Mouse (Mus musculus) limb, embryonic 15.5 days (tissue): ENCODE results near the gene Rnf208. TPM values are rescaled to one million over a fixed set of nuclear protein-coding genes. Genes with fewer than 3 reads are reported as not detected.

Experiments used
- ATAC-seq: fragments of 200-750 bp; cut with Nextera tagmentation; 2 replicates; pipeline ENCODE4 v1.8.0; 2017; ENCODE audit warnings: low read depth, moderate TSS enrichment; ENCODE audit not compliant: insufficient number of reproducible peaks, low FRiP score, low TSS enrichment
- H3K27ac ChIP-seq: fragments of 300-500 bp; sonication (generic); 2 replicates; pipeline ENCODE4 v1.5.1; 2015; ENCODE audit warnings: moderate library complexity, mild to moderate bottlenecking, inconsistent platforms
- H3K27me3 ChIP-seq: fragments of 300-500 bp; sonication (generic); 2 replicates; pipeline ENCODE4 v1.6.1; 2015; ENCODE audit warnings: inconsistent platforms
- H3K36me3 ChIP-seq: fragments of 300-500 bp; sonication (generic); 2 replicates; pipeline ENCODE4 v1.6.1; 2015; ENCODE audit warnings: inconsistent platforms
- H3K4me1 ChIP-seq: fragments of 300-500 bp; sonication (generic); 2 replicates; pipeline ENCODE4 v1.6.1; 2015; ENCODE audit warnings: inconsistent platforms
- H3K4me2 ChIP-seq: fragments of 300-500 bp; sonication (generic); 2 replicates; pipeline ENCODE4 v1.6.1; 2015; ENCODE audit warnings: mild to moderate bottlenecking, inconsistent platforms
- H3K4me3 ChIP-seq: fragments of 300-500 bp; sonication (generic); 2 replicates; pipeline ENCODE4 v1.5.1; 2015; ENCODE audit warnings: mild to moderate bottlenecking, inconsistent platforms
- H3K9ac ChIP-seq: fragments of 300-500 bp; sonication (generic); 2 replicates; pipeline ENCODE4 v1.6.1; 2015; ENCODE audit warnings: inconsistent platforms
- H3K9me3 ChIP-seq: fragments of 300-500 bp; sonication (generic); 2 replicates; pipeline ENCODE4 v1.6.1; 2016; ENCODE audit warnings: inconsistent platforms
- WGBS: fragments of 180-500 bp; shearing (Covaris S2); methylation state at CpG from one replicate; pipeline ENCODE4 v1.1.7; 2015; 5-methylcytosine and 5-hydroxymethylcytosine counted together
- polyA plus RNA-seq: library from polyadenylated mRNA; unstranded; fragments of >200 nt; fragmentation: Nextera tagmentation; extraction: Ambion mirVana; gene quantifications from 2 replicates; pipeline ENCODE4 v1.2.1, GENCODE M21; 2015

Gene Rnf208
- polyA plus RNA-seq, 1 experiment from 2014 or later = 16.9 TPM

DNA sequence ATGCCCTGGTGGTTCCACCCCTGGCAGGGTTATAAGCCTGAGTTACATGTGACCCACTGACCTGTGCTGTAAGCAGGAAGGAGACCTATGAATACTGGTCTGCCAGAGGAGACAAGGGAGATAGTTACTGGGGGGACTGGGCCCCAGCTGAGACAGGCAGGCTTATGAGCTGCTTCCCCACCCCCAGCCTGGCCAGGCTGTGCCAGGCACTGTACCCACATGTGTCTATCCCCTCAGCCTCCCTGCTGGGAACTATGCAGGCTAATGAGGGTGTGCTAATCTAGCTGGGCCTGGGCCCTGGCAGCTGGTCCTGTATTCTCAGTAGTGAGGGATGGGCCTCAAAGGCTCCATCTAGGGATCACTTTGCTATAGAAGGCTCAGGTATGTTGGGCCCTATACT is 25.2 kb downstream of the Rnf208 start:
- Histone ChIP-seq H3K4me1 (peaks cover 47% of the 10 kb centered on the region), H3K27ac (no peak overlapping the region), H3K9me3 (no peaks in the 10 kb centered on the region), H3K4me2 (no peak overlapping the region), H3K9ac (no peak overlapping the region), H3K36me3 (peaks cover 38% of the 10 kb centered on the region), H3K27me3 (peaks cover 20% of the 10 kb centered on the region), H3K4me3 (no peak overlapping the region)
- no peak for ATAC-seq

DNA sequence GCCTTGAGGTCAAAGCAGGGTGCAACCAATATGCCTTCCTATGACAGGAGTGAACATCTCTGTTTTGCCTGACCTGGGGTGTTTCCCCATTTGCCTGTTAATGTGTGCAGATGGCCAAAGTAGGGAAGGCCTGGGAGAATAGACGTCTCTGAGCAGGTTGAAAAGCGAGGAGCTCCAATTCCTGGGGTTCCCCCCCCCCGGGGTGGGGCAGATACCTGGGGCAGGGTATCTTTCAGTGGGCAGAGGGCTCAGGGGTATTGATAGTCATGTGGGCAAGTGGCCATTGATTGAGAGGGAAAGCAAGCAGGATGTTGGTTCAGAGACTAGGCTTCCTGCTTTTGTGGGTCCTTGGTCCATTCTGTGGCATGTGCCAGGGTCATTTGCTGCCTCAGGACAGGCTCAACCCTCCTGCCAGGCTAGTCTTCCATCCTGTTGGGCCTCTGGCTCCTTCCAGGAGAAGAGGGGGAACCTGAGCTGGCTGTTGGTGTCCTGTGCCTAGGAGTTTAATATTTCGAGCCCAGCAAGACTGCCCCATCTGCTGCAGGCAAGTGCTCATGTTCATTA is 25.8 kb downstream of the Rnf208 start:
- Histone ChIP-seq H3K9ac (no peak overlapping the region), H3K4me3 (no peak overlapping the region), H3K4me2 (no peak overlapping the region), H3K4me1 (peaks cover 47% of the 10 kb centered on the region), H3K36me3 (peaks cover 38% of the 10 kb centered on the region), H3K27me3 (peaks cover 20% of the 10 kb centered on the region), H3K27ac (no peak overlapping the region), H3K9me3 (no peaks in the 10 kb centered on the region)
- no peak for ATAC-seq
- WGBS = 71% methylated on average over 4 of the region's 4 CpGs

DNA sequence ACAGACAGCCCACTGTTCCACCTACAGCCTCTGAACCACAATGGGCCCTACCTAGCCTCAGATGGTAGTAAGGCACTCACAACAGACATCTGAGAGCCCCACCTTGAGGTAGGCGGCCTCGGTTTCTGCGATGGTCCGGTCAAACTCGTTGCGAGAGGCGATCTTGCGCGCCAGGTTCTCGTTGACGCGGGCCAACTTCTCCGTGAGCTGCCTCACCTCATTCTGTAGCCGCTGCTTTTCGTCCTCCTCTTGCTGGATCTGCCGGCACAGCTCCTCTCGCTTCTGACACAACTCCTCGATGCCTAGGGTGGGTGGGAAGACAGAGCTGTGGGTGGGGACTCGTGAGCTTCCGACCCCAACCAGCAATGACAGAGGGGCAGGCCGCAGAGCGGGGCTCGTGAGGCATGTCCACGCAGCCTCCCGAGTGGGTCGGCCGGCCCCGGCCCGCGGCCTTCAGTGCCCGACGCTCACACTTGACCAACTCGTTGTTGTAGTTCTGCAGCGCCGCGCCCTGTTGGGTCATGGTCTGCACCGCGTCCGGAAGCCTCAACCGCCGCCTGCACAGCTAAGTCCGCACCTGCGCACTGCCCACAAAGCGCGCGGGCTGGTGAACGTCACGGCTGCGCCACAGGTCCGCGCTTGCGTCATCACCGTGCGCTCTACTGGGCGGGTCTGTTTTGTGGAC is 29.9 kb downstream of the Rnf208 start, which contains the start of the genes Ssna1 and Anapc2:
Ssna1 (minus strand) TSS at position 612 of the 685 bp plus-strand sequence.
Anapc2 (plus strand) TSS at position 652 of the 685 bp plus-strand sequence.
- H3K4me2 ChIP-seq = peak within 1 kb of the TSS; percentile 88
- H3K4me1 ChIP-seq = peaks cover 27% of the 10 kb centered on the region
- peaks cover 70% of the 10 kb centered on the region for H3K36me3 ChIP-seq
- peak; percentile 93 for ATAC-seq
- peak within 1 kb of the TSS; percentile 91 for H3K27ac ChIP-seq
- H3K9me3 ChIP-seq = no peaks in the 10 kb centered on the region
- peak within 1 kb of the TSS; percentile 91 for H3K4me3 ChIP-seq
- H3K9ac ChIP-seq = peak within 1 kb of the TSS; percentile 82
- under 1% methylated on average over 55 of the region's 55 CpGs for WGBS
- H3K27me3 ChIP-seq = no peaks in the 10 kb centered on the region

DNA sequence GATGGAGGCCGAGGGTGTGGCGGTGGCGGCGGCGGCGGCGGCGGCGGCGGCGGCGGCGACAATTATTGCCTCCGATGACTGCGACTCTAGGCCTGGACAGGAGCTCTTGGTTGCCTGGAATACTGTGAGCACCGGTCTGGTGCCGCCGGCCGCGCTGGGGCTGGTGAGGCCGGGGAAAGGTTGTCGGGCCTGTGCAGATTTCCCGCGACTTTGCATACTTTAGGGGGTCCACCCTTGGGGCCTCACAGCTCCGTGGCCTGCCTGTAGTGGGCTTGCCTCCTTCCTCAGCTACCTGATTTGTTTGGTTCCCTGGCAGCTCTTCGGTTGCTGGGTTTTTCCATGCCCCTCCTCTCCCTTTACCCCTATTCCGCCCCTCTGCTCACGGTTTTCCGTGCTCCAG is 30.5 kb downstream of the Rnf208 start:
- peak overlapping the region; percentile 88 for H3K4me2 ChIP-seq
- no peaks in the 10 kb centered on the region for H3K9me3 ChIP-seq
- 0% methylated on average over 29 of the region's 29 CpGs for WGBS
- peaks cover 27% of the 10 kb centered on the region for H3K4me1 ChIP-seq
- H3K27me3 ChIP-seq = no peaks in the 10 kb centered on the region
- ATAC-seq = no peak
- H3K27ac ChIP-seq = peak overlapping the region; percentile 91
- H3K9ac ChIP-seq = peak overlapping the region; percentile 82
- peaks cover 76% of the 10 kb centered on the region for H3K36me3 ChIP-seq
- peak overlapping the region; percentile 91 for H3K4me3 ChIP-seq

DNA sequence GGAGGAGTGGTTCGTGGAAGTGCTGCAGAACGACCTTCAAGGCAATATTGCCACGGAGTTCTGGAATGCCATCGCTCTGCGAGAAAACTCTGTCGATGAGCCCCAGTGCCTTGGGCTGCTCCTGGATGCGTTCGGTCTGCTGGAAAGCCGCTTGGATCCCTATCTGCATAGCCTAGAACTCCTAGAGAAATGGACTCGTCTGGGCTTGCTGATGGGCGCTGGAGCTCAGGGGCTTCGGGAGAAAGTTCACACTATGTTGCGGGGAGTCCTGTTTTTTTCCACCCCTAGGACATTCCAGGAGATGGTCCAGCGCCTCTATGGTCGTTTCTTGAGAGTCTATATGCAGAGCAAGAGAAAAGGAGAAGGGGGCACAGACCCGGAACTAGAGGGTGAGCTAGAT is 31.0 kb downstream of the Rnf208 start:
- Histone ChIP-seq H3K27me3 (no peaks in the 10 kb centered on the region), H3K4me1 (peaks cover 27% of the 10 kb centered on the region), H3K27ac (peak overlapping the region; percentile 91), H3K9ac (peak overlapping the region; percentile 82), H3K36me3 (peaks cover 76% of the 10 kb centered on the region), H3K9me3 (no peaks in the 10 kb centered on the region), H3K4me2 (peak overlapping the region; percentile 88), H3K4me3 (peak overlapping the region; percentile 91)
- WGBS = 30% methylated on average over 16 of the region's 16 CpGs
- ATAC-seq = no peak

DNA sequence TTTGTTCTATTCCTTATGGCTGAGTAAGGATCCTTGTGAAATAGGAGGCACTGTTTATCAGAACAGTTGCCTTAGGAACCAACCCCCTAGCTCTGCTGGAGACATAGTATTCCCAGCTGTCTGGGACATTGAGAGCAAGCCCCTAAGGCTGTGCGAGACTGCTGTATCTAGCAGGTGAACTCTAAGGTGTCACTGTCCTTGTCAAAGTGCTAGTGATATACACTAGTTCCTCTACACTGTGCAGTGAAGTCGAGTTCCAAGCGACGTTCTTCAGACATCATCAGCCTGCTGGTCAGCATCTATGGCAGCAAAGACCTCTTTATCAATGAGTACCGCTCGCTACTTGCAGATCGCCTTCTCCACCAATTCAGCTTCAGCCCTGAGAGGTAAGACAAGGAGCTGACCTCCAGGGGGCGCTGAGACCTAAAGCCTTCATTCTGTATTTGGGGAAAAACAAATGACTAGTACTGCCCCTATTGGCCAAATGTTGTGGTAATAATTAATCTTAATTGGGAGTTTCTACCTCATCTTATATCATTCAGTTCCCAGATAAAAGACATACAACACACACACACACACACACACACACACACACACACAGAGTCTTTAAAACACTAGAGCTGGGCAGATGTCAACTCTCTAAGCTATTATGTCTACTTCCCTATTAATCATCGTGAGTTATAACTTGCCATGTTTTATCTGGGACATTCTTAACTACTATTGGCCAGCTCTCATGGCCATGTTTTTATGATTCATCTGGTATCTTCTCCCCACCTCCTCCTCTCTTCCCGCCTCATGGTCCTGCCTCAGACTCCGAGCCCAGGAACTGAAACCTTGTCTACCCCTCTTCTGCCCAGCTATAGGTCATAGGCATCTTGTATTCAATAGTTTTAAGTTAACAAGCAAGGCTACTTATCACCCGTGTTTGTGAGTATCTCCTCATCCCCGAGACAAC is 37.1 kb downstream of the Rnf208 start:
- ATAC-seq = 0 out of 2 replicates have a peak, but pooled peaks have one; percentile 24
- Histone ChIP-seq H3K4me1 (no peaks in the 10 kb centered on the region), H3K36me3 (peaks cover 96% of the 10 kb centered on the region), H3K4me3 (no peak overlapping the region), H3K27me3 (no peaks in the 10 kb centered on the region), H3K9me3 (no peaks in the 10 kb centered on the region), H3K27ac (no peak overlapping the region), H3K4me2 (no peak overlapping the region), H3K9ac (no peak overlapping the region)
- 64% methylated on average over 13 of the region's 13 CpGs for WGBS

DNA sequence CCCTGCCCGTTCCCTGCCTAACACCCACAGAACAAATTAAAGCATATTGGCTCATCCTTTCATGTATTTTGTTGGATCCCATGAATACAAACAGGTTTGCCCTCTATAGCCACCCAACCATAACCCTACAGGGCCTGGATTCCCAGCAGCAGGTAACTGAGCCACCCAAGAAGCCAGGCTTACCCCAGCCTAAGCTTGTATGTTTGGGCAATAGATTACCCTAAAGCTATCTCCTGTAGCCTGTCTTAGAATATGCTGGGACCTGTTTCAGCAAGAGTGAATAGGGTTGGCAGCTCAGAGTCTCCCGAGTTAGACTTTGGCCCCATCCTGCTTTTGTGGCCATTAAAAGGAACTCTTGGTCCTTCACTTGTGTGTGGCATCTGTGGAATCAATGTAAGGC is 43.5 kb downstream of the Rnf208 start:
- no peak for ATAC-seq
- Histone ChIP-seq H3K4me1 (peaks cover 38% of the 10 kb centered on the region), H3K4me2 (no peak overlapping the region), H3K27me3 (peaks cover 39% of the 10 kb centered on the region), H3K4me3 (no peak overlapping the region), H3K9ac (no peak overlapping the region), H3K9me3 (no peaks in the 10 kb centered on the region), H3K27ac (0 out of 2 replicates have a peak overlapping the region, but pooled peaks have one; percentile 38), H3K36me3 (peaks cover 53% of the 10 kb centered on the region)
- WGBS = 83% methylated on average over 2 of the region's 2 CpGs

DNA sequence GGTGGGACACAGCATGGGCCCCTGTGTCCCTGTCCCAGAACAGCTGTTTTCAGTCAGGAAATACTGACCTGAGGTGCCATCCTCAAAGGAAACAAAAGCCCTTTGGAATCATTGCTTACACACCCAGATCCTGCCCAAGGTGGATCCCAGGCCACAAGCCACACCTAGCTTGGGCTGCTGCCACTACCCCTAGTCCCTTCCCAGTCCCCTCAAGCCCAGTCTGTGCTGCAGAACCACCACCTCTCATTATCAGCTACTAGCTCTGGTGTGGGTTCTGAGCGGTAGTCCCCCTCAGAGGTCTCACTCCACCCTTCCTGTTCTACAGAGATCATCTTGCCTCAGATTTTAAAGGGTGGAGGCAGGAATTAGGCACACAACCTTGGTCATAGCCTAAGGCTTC is 44.3 kb downstream of the Rnf208 start:
- peaks cover 45% of the 10 kb centered on the region for H3K36me3 ChIP-seq
- peaks cover 45% of the 10 kb centered on the region for H3K4me1 ChIP-seq
- ATAC-seq = no peak
- WGBS = 81% methylated on average over 1 of the region's 1 CpGs
- no peaks in the 10 kb centered on the region for H3K9me3 ChIP-seq
- no peak overlapping the region; the same call in 1 of the 2 replicates for H3K4me2 ChIP-seq
- peaks cover 46% of the 10 kb centered on the region for H3K27me3 ChIP-seq
- H3K9ac ChIP-seq = no peak overlapping the region
- H3K4me3 ChIP-seq = no peak overlapping the region
- peak overlapping the region; percentile 67 for H3K27ac ChIP-seq

DNA sequence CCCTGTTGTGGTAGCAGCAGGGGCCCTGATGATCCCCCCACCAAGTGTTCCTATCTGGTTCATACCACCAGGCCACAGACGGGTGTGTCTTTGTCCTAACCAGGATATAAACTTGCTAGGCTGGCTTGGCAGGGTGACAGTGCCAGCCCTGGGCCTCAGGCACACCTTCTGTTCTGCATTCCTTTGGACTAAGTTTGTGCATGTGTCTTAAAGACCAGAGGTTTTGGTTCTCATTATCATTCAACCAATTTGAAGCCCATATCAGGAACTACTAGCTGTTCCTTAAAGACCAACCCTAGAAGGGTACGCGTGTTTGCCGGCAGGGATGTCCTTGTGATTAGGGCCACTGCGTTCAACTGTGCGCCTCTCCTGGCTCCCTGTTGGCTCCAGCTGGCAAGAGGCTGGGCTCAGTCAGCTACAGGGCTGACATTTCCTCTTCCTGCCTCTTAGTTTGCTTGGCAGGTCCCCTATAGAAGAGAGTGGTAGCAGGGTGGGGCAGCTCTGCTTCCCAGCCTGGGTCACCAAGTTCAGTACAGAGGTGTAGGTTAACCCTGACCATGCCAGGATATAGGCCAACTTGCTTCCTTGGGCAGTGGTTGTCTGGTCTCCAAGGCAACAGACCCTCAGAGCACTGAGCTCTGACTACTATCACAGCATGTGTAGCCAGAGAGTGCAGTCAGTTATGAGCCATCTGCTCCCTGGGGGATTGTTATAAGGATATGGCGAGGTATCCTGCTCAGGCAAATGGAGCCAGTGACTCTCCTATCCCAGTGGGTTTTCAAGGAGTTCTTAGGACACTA is 45.0 kb downstream of the Rnf208 start:
- WGBS = 42% methylated on average over 7 of the region's 7 CpGs
- ATAC-seq = no peak
- no peak overlapping the region for H3K9ac ChIP-seq
- peak overlapping the region; percentile 26; the same call in 1 of the 2 replicates for H3K4me2 ChIP-seq
- H3K4me3 ChIP-seq = no peak overlapping the region
- peaks cover 51% of the 10 kb centered on the region for H3K4me1 ChIP-seq
- peaks cover 40% of the 10 kb centered on the region for H3K36me3 ChIP-seq
- H3K9me3 ChIP-seq = no peaks in the 10 kb centered on the region
- peaks cover 54% of the 10 kb centered on the region for H3K27me3 ChIP-seq
- H3K27ac ChIP-seq = peak overlapping the region; percentile 67

DNA sequence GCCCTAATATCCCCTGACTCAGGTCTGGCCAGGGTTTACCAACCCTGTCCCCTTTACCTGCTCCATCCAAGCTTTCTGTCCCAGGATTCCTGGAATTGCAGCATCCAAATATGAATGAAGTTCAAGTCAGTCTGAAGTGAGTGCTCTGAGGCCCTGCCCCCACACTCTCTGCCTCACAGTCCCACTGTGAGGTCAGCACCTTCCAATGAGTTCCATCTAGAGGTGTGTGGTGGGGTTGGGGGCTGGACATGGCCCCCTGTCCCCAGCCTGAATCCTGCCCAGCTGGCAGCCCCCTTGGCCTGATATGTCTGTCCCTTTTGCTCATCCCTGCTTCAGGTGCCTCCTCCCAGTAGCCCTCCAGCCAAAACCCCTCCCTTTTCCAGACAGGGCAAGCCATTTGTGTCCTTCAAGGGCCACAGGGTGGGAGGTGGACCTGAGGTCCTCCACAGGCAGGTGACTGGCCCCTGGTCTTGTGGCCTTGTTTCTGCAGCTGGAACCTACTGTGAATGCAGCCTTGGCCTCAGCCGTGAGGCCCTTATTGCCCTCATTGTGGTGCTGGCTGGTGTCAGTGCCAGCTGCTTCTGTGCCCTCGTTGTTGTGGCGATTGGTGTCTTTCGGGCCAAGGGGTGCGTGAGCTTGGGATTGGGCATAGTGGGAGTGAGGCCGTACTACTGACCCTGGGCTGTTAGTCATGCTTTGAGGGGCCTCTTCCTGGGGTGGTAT is 46.0 kb downstream of the Rnf208 start, which contains the start of gene Tmem210:
Tmem210 (plus strand) TSS at position 219 of the 723 bp plus-strand sequence.
- Histone ChIP-seq H3K27ac (peak within 1 kb of the TSS; percentile 67), H3K9me3 (no peaks in the 10 kb centered on the region), H3K4me1 (peaks cover 59% of the 10 kb centered on the region), H3K27me3 (peaks cover 64% of the 10 kb centered on the region), H3K4me3 (no peak within 1 kb of the TSS), H3K36me3 (peaks cover 30% of the 10 kb centered on the region), H3K9ac (no peak within 1 kb of the TSS), H3K4me2 (peak within 1 kb of the TSS; percentile 26; the same call in 1 of the 2 replicates)
- ATAC-seq = no peak
- 86% methylated on average over 6 of the region's 6 CpGs for WGBS
